Mouse (Mus musculus) hindbrain, embryonic 16.5 days (tissue): ENCODE data around the gene Acsl3. TPM values are rescaled to one million over a fixed set of nuclear protein-coding genes. Genes with fewer than 3 reads are reported as not detected.

Experiments used
- ATAC-seq: fragments of 200-750 bp; cut with Nextera tagmentation; 2 replicates; pipeline ENCODE4 v1.8.0; 2017; ENCODE audit warnings: moderate TSS enrichment, moderate library complexity
- H3K27ac ChIP-seq: fragments of 300-500 bp; sonication (generic); 2 replicates; pipeline ENCODE4 v1.5.1; 2014; ENCODE audit warnings: low read depth, mild to moderate bottlenecking, control low read depth, low read length, moderate library complexity
- H3K27me3 ChIP-seq: fragments of 300-500 bp; sonication (generic); replicated peaks from 2 replicates; pipeline ENCODE4 v1.6.1; 2014; ENCODE audit warnings: low read length; ENCODE audit not compliant: control insufficient read depth, insufficient read depth
- H3K36me3 ChIP-seq: fragments of 300-500 bp; sonication (generic); 2 replicates; pipeline ENCODE4 v1.6.1; 2014; ENCODE audit warnings: mild to moderate bottlenecking, low read length, moderate library complexity, mixed read lengths; ENCODE audit not compliant: control insufficient read depth, insufficient read depth
- H3K4me1 ChIP-seq: fragments of 300-500 bp; sonication (generic); 2 replicates; pipeline ENCODE4 v1.6.1; 2014; ENCODE audit warnings: low read depth, low read length; ENCODE audit not compliant: control insufficient read depth, insufficient read depth
- H3K4me2 ChIP-seq: fragments of 300-500 bp; sonication (generic); 2 replicates; pipeline ENCODE4 v1.6.1; 2014; ENCODE audit warnings: mild to moderate bottlenecking, low read length, control low read depth, moderate library complexity
- H3K4me3 ChIP-seq: fragments of 300-500 bp; sonication (generic); 2 replicates; pipeline ENCODE4 v1.5.1; 2014; ENCODE audit warnings: mild to moderate bottlenecking, low read length, control low read depth, moderate library complexity
- H3K9ac ChIP-seq: fragments of 300-500 bp; sonication (generic); 2 replicates; pipeline ENCODE4 v1.6.1; 2014; ENCODE audit warnings: low read depth, mild to moderate bottlenecking, control low read depth, low read length, moderate library complexity
- H3K9me3 ChIP-seq: fragments of 300-500 bp; sonication (generic); 2 replicates; pipeline ENCODE4 v1.6.1; 2014; ENCODE audit warnings: mild to moderate bottlenecking, low read length, moderate library complexity; ENCODE audit not compliant: control insufficient read depth
- WGBS: fragments of 180-500 bp; shearing (Covaris S2); extraction: QIAGEN DNeasy Blood & Tissue Kit; methylation state at CpG from one replicate; pipeline ENCODE4 v1.1.7; 2014; 5-methylcytosine and 5-hydroxymethylcytosine counted together
- polyA plus RNA-seq: library from polyadenylated mRNA; unstranded; fragments of >200 nt; fragmentation: Nextera tagmentation; extraction: Ambion mirVana; gene quantifications from 2 replicates; pipeline ENCODE4 v1.2.1, GENCODE M21; 2015

Acsl3 gene
- 106 and 111 TPM in 2 replicates for polyA plus RNA-seq

- Histone ChIP-seq H3K4me1 (peaks cover 21% of the 10 kb centered on the region), H3K4me2 (peak within 1 kb of the TSS; percentile 86), H3K9me3 (no peaks in the 10 kb centered on the region), H3K9ac (peak within 1 kb of the TSS; percentile 97), H3K36me3 (no peaks in the 10 kb centered on the region), H3K27ac (peak within 1 kb of the TSS; percentile 97), H3K4me3 (peak within 1 kb of the TSS; percentile 90), H3K27me3 (no peaks in the 10 kb centered on the region)
- peak; percentile 100 for ATAC-seq
- under 1% methylated on average over 82 of the region's 104 CpGs for WGBS
Observed at GRCm38 (mm10) chr1:78657671-78658440, at the start of gene Acsl3, which contains the start of gene Utp14b. Acsl3 (plus strand) TSS chr1:78657825. Utp14b (plus strand) TSS chr1:78658038.

- Histone ChIP-seq H3K4me2 (no peak overlapping the region), H3K4me1 (no peaks in the 10 kb centered on the region), H3K9me3 (no peaks in the 10 kb centered on the region), H3K9ac (no peak overlapping the region), H3K36me3 (no peaks in the 10 kb centered on the region), H3K27me3 (no peaks in the 10 kb centered on the region), H3K27ac (no peak overlapping the region), H3K4me3 (no peak overlapping the region)
- 40% methylated on average over 12 of the region's 12 CpGs for WGBS
- no peak for ATAC-seq
Observed at GRCm38 (mm10) chr1:78609134-78609907, 48.3 kb upstream of the Acsl3 start.

- no peaks in the 10 kb centered on the region for H3K36me3 ChIP-seq
- H3K9ac ChIP-seq: no peak overlapping the region
- no peak overlapping the region for H3K4me3 ChIP-seq
- WGBS: 69% methylated on average over 4 of the region's 4 CpGs
- H3K27me3 ChIP-seq: no peaks in the 10 kb centered on the region
- no peak overlapping the region for H3K27ac ChIP-seq
- no peak overlapping the region for H3K4me2 ChIP-seq
- ATAC-seq: no peak
- H3K4me1 ChIP-seq: no peaks in the 10 kb centered on the region
- no peaks in the 10 kb centered on the region for H3K9me3 ChIP-seq
Observed at GRCm38 (mm10) chr1:78611039-78611438, 46.6 kb upstream of the Acsl3 start.

DNA sequence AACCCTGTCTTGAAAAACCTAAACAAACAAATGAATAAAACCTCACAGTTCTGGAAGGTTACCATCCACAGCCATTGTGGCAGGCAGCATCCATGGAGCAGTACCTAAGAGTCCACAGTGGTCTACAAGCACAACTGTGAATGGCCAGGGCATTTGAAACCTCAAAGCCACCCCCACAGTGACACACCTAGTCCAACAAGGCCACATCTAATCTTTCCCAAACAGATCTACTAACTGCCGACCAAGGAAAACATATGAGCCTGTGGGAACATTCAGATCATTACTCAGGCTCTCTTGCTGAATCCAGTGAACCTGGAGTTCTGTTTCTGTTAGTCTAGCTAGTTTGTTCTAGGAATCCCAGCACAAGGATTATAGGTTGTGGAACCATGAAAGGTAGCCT is 44.7 kb upstream of the Acsl3 start:
- Histone ChIP-seq H3K27me3 (no peaks in the 10 kb centered on the region), H3K27ac (no peak overlapping the region), H3K4me1 (no peaks in the 10 kb centered on the region), H3K36me3 (no peaks in the 10 kb centered on the region), H3K4me3 (no peak overlapping the region), H3K9me3 (no peaks in the 10 kb centered on the region), H3K9ac (no peak overlapping the region), H3K4me2 (no peak overlapping the region)
- ATAC-seq: no peak
- WGBS: 93% methylated on average over 1 of the region's 1 CpGs

GRCm38 (mm10) chr1:78624352-78624751 is 33.3 kb upstream of the Acsl3 start:
- no peaks in the 10 kb centered on the region for H3K4me1 ChIP-seq
- no peaks in the 10 kb centered on the region for H3K27me3 ChIP-seq
- no peak for ATAC-seq
- no peaks in the 10 kb centered on the region for H3K9me3 ChIP-seq
- WGBS: 92% methylated on average over 2 of the region's 2 CpGs
- H3K4me3 ChIP-seq: no peak overlapping the region
- H3K36me3 ChIP-seq: no peaks in the 10 kb centered on the region
- H3K4me2 ChIP-seq: no peak overlapping the region
- H3K27ac ChIP-seq: no peak overlapping the region
- H3K9ac ChIP-seq: no peak overlapping the region

DNA sequence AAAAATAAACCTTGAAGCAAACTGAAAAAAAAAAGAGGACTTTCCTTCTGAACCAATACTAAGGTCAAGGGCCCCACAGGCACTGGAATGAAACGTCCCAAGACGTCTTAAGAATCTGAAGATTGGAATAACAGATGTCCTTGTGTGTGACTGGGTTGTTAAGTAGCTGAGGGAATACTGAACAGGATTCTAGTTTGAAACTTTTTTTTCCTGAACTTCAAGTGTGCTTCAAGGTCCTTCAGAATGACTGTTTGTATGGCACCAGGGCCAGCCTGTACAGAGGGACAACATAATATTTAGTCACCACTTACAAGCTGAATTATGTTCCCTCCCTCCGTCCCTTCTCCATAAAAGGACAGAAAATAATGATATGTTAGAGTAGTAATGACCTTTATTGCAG is 23.1 kb upstream of the Acsl3 start:
- H3K9ac ChIP-seq: no peak overlapping the region
- H3K27ac ChIP-seq: no peak overlapping the region
- H3K4me2 ChIP-seq: no peak overlapping the region
- no peak for ATAC-seq
- 64% methylated on average over 3 of the region's 3 CpGs for WGBS
- H3K36me3 ChIP-seq: no peaks in the 10 kb centered on the region
- no peaks in the 10 kb centered on the region for H3K9me3 ChIP-seq
- H3K4me1 ChIP-seq: no peaks in the 10 kb centered on the region
- H3K4me3 ChIP-seq: no peak overlapping the region
- H3K27me3 ChIP-seq: no peaks in the 10 kb centered on the region

DNA sequence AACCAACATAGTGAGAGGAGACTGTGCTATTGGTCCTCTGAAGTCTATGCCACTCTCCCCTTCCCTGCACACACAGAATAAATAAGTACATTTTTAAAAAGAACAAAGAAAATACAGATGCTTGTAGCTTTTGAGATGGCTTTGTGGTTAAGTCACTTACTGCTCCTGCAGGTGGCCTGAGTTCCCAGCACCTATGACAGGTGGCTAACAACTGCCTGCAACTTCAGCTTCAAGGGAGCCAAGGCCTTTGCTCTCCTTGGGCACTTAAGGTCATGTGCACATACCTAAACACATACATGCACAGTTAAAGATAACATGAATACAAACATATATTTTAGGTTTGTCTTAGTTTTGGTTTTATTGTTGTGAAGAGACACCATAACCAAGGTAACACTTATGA is 16.8 kb upstream of the Acsl3 start:
- Histone ChIP-seq H3K4me3 (no peak overlapping the region), H3K9ac (no peak overlapping the region), H3K4me1 (no peaks in the 10 kb centered on the region), H3K4me2 (no peak overlapping the region), H3K9me3 (no peaks in the 10 kb centered on the region), H3K27ac (no peak overlapping the region), H3K27me3 (no peaks in the 10 kb centered on the region), H3K36me3 (no peaks in the 10 kb centered on the region)
- ATAC-seq: no peak

GRCm38 (mm10) chr1:78641791-78642190 is 15.8 kb upstream of the Acsl3 start:
- no peak overlapping the region for H3K27ac ChIP-seq
- H3K4me3 ChIP-seq: no peak overlapping the region
- H3K9me3 ChIP-seq: no peaks in the 10 kb centered on the region
- H3K4me2 ChIP-seq: no peak overlapping the region
- ATAC-seq: no peak
- no peaks in the 10 kb centered on the region for H3K4me1 ChIP-seq
- no peaks in the 10 kb centered on the region for H3K27me3 ChIP-seq
- 94% methylated on average over 3 of the region's 3 CpGs for WGBS
- H3K36me3 ChIP-seq: no peaks in the 10 kb centered on the region
- H3K9ac ChIP-seq: no peak overlapping the region

- H3K27ac ChIP-seq: no peak overlapping the region
- H3K36me3 ChIP-seq: no peaks in the 10 kb centered on the region
- H3K4me1 ChIP-seq: no peaks in the 10 kb centered on the region
- no peak overlapping the region for H3K4me2 ChIP-seq
- ATAC-seq: no peak
- H3K4me3 ChIP-seq: no peak overlapping the region
- H3K9ac ChIP-seq: no peak overlapping the region
- no peaks in the 10 kb centered on the region for H3K9me3 ChIP-seq
- 82% methylated on average over 2 of the region's 2 CpGs for WGBS
- no peaks in the 10 kb centered on the region for H3K27me3 ChIP-seq
Observed at GRCm38 (mm10) chr1:78642197-78642596, 15.4 kb upstream of the Acsl3 start.
